Mouse (Mus musculus) retina, postnatal 1 day (tissue): Measurements from ENCODE around the gene Pex11g.
A peak's percentile ranks its signal among the peaks of the same experiment; 100 is the strongest.

Experiments used
- DNase-seq: peaks from one replicate; pipeline ENCODE4 v3.0.0-alpha.2; 2012

The Pex11g gene

GRCm38 (mm10) chr8:3480221-3480785 is 12.8 kb upstream of the Pex11g start:
- no peak for DNase-seq

GRCm38 (mm10) chr8:3475715-3476429 is 8.4 kb upstream of the Pex11g start:
- DNase-seq: peak; percentile 48

GRCm38 (mm10) chr8:3470562-3470961 is 3.1 kb upstream of the Pex11g start, which contains the start of gene Tex45:
Tex45 (plus strand) TSS chr8:3470862.
- no peak for DNase-seq

- no peak for DNase-seq
These were observed 1.4 kb upstream of the Pex11g start for GRCm38 (mm10) chr8:3468838-3469237.

GRCm38 (mm10) chr8:3467886-3468545 is 536 bp upstream of the Pex11g start:
- no peak for DNase-seq

- peak; percentile 77 for DNase-seq
These were observed 3.2 kb downstream of the Pex11g start for GRCm38 (mm10) chr8:3464309-3464708.

- DNase-seq: no peak
These were observed 4.2 kb downstream of the Pex11g start for GRCm38 (mm10) chr8:3463248-3463647.

GRCm38 (mm10) chr8:3451992-3452391 is 15.5 kb downstream of the Pex11g start:
- no peak for DNase-seq

- peak; percentile 73 for DNase-seq
These were observed 16.8 kb downstream of the Pex11g start for GRCm38 (mm10) chr8:3450670-3451069.

GRCm38 (mm10) chr8:3449226-3449625 is 18.3 kb downstream of the Pex11g start:
- DNase-seq: no peak

- DNase-seq: no peak
These were observed 28.0 kb downstream of the Pex11g start for GRCm38 (mm10) chr8:3439510-3439909.

- DNase-seq: no peak
These were observed 31.0 kb downstream of the Pex11g start for GRCm38 (mm10) chr8:3436492-3436891.

- no peak for DNase-seq
These were observed 36.4 kb downstream of the Pex11g start for GRCm38 (mm10) chr8:3431113-3431512.

- no peak for DNase-seq
These were observed 37.5 kb downstream of the Pex11g start for GRCm38 (mm10) chr8:3429966-3430365.

GRCm38 (mm10) chr8:3428426-3428825 is 39.1 kb downstream of the Pex11g start:
- DNase-seq: no peak

GRCm38 (mm10) chr8:3426211-3426610 is 41.3 kb downstream of the Pex11g start:
- DNase-seq: no peak

GRCm38 (mm10) chr8:3425217-3425616 is 42.3 kb downstream of the Pex11g start:
- no peak for DNase-seq

GRCm38 (mm10) chr8:3421507-3421906 is 46.0 kb downstream of the Pex11g start:
- DNase-seq: no peak

GRCm38 (mm10) chr8:3420105-3420706 is 47.3 kb downstream of the Pex11g start:
- DNase-seq: no peak

GRCm38 (mm10) chr8:3418101-3418500 is 49.4 kb downstream of the Pex11g start:
- no peak for DNase-seq

- DNase-seq: peak; percentile 65
These were observed 50.0 kb downstream of the Pex11g start for GRCm38 (mm10) chr8:3417455-3417854.

GRCm38 (mm10) chr8:3416846-3417245 is 50.6 kb downstream of the Pex11g start:
- no peak for DNase-seq

- no peak for DNase-seq
These were observed 51.8 kb downstream of the Pex11g start for GRCm38 (mm10) chr8:3415661-3416060.

- no peak for DNase-seq
These were observed 52.2 kb downstream of the Pex11g start for GRCm38 (mm10) chr8:3415259-3415658.
